Mouse (Mus musculus) forebrain, embryonic 16.5 days (tissue): ENCODE measurements around the gene Cby3. TPM values are rescaled to one million over a fixed set of nuclear protein-coding genes. Genes with fewer than 3 reads are reported as not detected.

Source experiments
- ATAC-seq: fragments of 200-750 bp; cut with Nextera tagmentation; 2 replicates; pipeline ENCODE4 v1.8.0; 2017; ENCODE audit warnings: mild to moderate bottlenecking, moderate library complexity
- H3K27ac ChIP-seq: fragments of 300-500 bp; sonication (generic); 2 replicates; pipeline ENCODE4 v1.5.1; 2014; ENCODE audit warnings: low read length, control low read depth
- H3K27me3 ChIP-seq: fragments of 300-500 bp; sonication (generic); replicated peaks from 2 replicates; pipeline ENCODE4 v1.6.1; 2014; ENCODE audit warnings: low read length; ENCODE audit not compliant: control insufficient read depth, insufficient read depth
- H3K36me3 ChIP-seq: fragments of 300-500 bp; sonication (generic); 2 replicates; pipeline ENCODE4 v1.6.1; 2014; ENCODE audit not compliant: control insufficient read depth, insufficient read depth
- H3K4me1 ChIP-seq: fragments of 300-500 bp; sonication (generic); replicated peaks from 2 replicates; pipeline ENCODE4 v1.6.1; 2014; ENCODE audit warnings: low read length; ENCODE audit not compliant: control insufficient read depth, insufficient read depth
- H3K4me2 ChIP-seq: fragments of 300-500 bp; sonication (generic); 2 replicates; pipeline ENCODE4 v1.6.1; 2014; ENCODE audit warnings: mild to moderate bottlenecking, low read length, control low read depth
- H3K4me3 ChIP-seq: fragments of 300-500 bp; sonication (generic); replicated peaks from 2 replicates; pipeline ENCODE4 v1.5.1; 2014; ENCODE audit warnings: mild to moderate bottlenecking, low read length, control low read depth
- H3K9ac ChIP-seq: fragments of 300-500 bp; sonication (generic); replicated peaks from 2 replicates; pipeline ENCODE4 v1.6.1; 2014; ENCODE audit warnings: low read depth, low read length, control low read depth
- H3K9me3 ChIP-seq: fragments of 300-500 bp; sonication (generic); 2 replicates; pipeline ENCODE4 v1.6.1; 2016; ENCODE audit warnings: low read length; ENCODE audit not compliant: control insufficient read depth
- WGBS: fragments of 180-500 bp; shearing (Covaris S2); extraction: QIAGEN DNeasy Blood & Tissue Kit; methylation state at CpG from one replicate; pipeline ENCODE4 v1.1.7; 2014; 5-methylcytosine and 5-hydroxymethylcytosine counted together
- polyA plus RNA-seq: library from polyadenylated mRNA; unstranded; fragments of >200 nt; fragmentation: Nextera tagmentation; extraction: Ambion mirVana; gene quantifications from 2 replicates; pipeline ENCODE4 v1.2.1, GENCODE M21; 2015

Cby3 gene
- polyA plus RNA-seq, 1 experiment from 2014 or later, result 1.2 TPM

- H3K27me3 ChIP-seq, result no peaks in the 10 kb centered on the region
- 70% methylated on average over 12 of the region's 12 CpGs for WGBS
Observed at GRCm38 (mm10) chr11:50379023-50379752, 24.9 kb downstream of the Cby3 start.

GRCm38 (mm10) chr11:50381311-50381710 lies 27.0 kb downstream of the Cby3 start:
- no peaks in the 10 kb centered on the region for H3K9me3 ChIP-seq
- no peak overlapping the region for H3K27ac ChIP-seq
- H3K4me1 ChIP-seq, result peaks cover 20% of the 10 kb centered on the region
- H3K9ac ChIP-seq, result no peak overlapping the region
- ATAC-seq, result no peak
- H3K4me3 ChIP-seq, result peak overlapping the region; percentile 35
- H3K36me3 ChIP-seq, result peaks cover 31% of the 10 kb centered on the region
- peak overlapping the region; percentile 61 for H3K4me2 ChIP-seq
- 12% methylated on average over 4 of the region's 4 CpGs for WGBS
- H3K27me3 ChIP-seq, result no peaks in the 10 kb centered on the region

More at GRCm38 (mm10) chr11:50379023-50379752, 24.9 kb downstream of the Cby3 start:
- Histone ChIP-seq H3K9ac (peak overlapping the region; percentile 100), H3K4me1 (peaks cover 23% of the 10 kb centered on the region), H3K4me2 (peak overlapping the region; percentile 96), H3K4me3 (peak overlapping the region; percentile 97), H3K9me3 (no peaks in the 10 kb centered on the region), H3K27ac (no peak overlapping the region), H3K36me3 (peaks cover 21% of the 10 kb centered on the region)
- no peak for ATAC-seq

- H3K36me3 ChIP-seq, result peaks cover 52% of the 10 kb centered on the region
- 0 out of 2 replicates have a peak, but pooled peaks cover 2% of the 10 kb centered on the region for H3K4me1 ChIP-seq
- no peak overlapping the region for H3K9ac ChIP-seq
- H3K4me2 ChIP-seq, result no peak overlapping the region
- 72% methylated on average over 3 of the region's 3 CpGs for WGBS
- H3K27me3 ChIP-seq, result no peaks in the 10 kb centered on the region
- 0 out of 2 replicates have a peak, but pooled peaks have one; percentile 13 for ATAC-seq
- no peak overlapping the region for H3K4me3 ChIP-seq
- H3K27ac ChIP-seq, result no peak overlapping the region
- H3K9me3 ChIP-seq, result no peaks in the 10 kb centered on the region
Observed at GRCm38 (mm10) chr11:50387167-50387679, 33.0 kb downstream of the Cby3 start.

GRCm38 (mm10) chr11:50387697-50388096 lies 33.4 kb downstream of the Cby3 start:
- Histone ChIP-seq H3K9ac (no peak overlapping the region), H3K27ac (no peak overlapping the region), H3K9me3 (no peaks in the 10 kb centered on the region), H3K4me3 (no peak overlapping the region), H3K27me3 (no peaks in the 10 kb centered on the region), H3K4me1 (0 out of 2 replicates have a peak, but pooled peaks cover 1% of the 10 kb centered on the region), H3K4me2 (no peak overlapping the region), H3K36me3 (peaks cover 49% of the 10 kb centered on the region)
- 88% methylated on average over 4 of the region's 4 CpGs for WGBS
- ATAC-seq, result no peak

- peaks cover 43% of the 10 kb centered on the region for H3K36me3 ChIP-seq
- 95% methylated on average over 3 of the region's 3 CpGs for WGBS
Observed at GRCm38 (mm10) chr11:50388217-50388929, 34.1 kb downstream of the Cby3 start.

GRCm38 (mm10) chr11:50389011-50389410 lies 34.7 kb downstream of the Cby3 start:
- no peak for ATAC-seq
- H3K36me3 ChIP-seq, result peaks cover 44% of the 10 kb centered on the region

More at GRCm38 (mm10) chr11:50388217-50388929, 34.1 kb downstream of the Cby3 start:
- H3K4me3 ChIP-seq, result no peak overlapping the region
- H3K27me3 ChIP-seq, result no peaks in the 10 kb centered on the region
- no peak overlapping the region for H3K9ac ChIP-seq
- no peak for ATAC-seq
- H3K9me3 ChIP-seq, result no peaks in the 10 kb centered on the region
- H3K4me1 ChIP-seq, result no peaks in the 10 kb centered on the region
- H3K4me2 ChIP-seq, result no peak overlapping the region
- H3K27ac ChIP-seq, result no peak overlapping the region

GRCm38 (mm10) chr11:50389616-50390015 lies 35.4 kb downstream of the Cby3 start:
- Histone ChIP-seq H3K27ac (no peak overlapping the region), H3K4me1 (no peaks in the 10 kb centered on the region), H3K9ac (no peak overlapping the region), H3K4me2 (no peak overlapping the region), H3K36me3 (peaks cover 43% of the 10 kb centered on the region), H3K4me3 (no peak overlapping the region), H3K9me3 (no peaks in the 10 kb centered on the region), H3K27me3 (no peaks in the 10 kb centered on the region)
- no peak for ATAC-seq
- WGBS, result 71% methylated on average over 5 of the region's 5 CpGs

More at GRCm38 (mm10) chr11:50389011-50389410, 34.7 kb downstream of the Cby3 start:
- H3K9me3 ChIP-seq, result no peaks in the 10 kb centered on the region
- H3K4me2 ChIP-seq, result no peak overlapping the region
- H3K4me3 ChIP-seq, result no peak overlapping the region
- no peaks in the 10 kb centered on the region for H3K27me3 ChIP-seq
- H3K27ac ChIP-seq, result no peak overlapping the region
- 80% methylated on average over 3 of the region's 3 CpGs for WGBS
- no peak overlapping the region for H3K9ac ChIP-seq
- no peaks in the 10 kb centered on the region for H3K4me1 ChIP-seq

- H3K4me2 ChIP-seq, result no peak overlapping the region
- H3K36me3 ChIP-seq, result peaks cover 44% of the 10 kb centered on the region
- H3K4me3 ChIP-seq, result no peak overlapping the region
- WGBS, result 94% methylated on average over 4 of the region's 4 CpGs
- no peak overlapping the region for H3K9ac ChIP-seq
- H3K4me1 ChIP-seq, result no peaks in the 10 kb centered on the region
- no peaks in the 10 kb centered on the region for H3K9me3 ChIP-seq
- no peak for ATAC-seq
- no peak overlapping the region for H3K27ac ChIP-seq
- no peaks in the 10 kb centered on the region for H3K27me3 ChIP-seq
Observed at GRCm38 (mm10) chr11:50391272-50391960, 37.2 kb downstream of the Cby3 start.

- no peak overlapping the region for H3K4me2 ChIP-seq
- H3K27ac ChIP-seq, result no peak overlapping the region
- H3K9me3 ChIP-seq, result no peaks in the 10 kb centered on the region
- H3K4me1 ChIP-seq, result no peaks in the 10 kb centered on the region
- WGBS, result 91% methylated on average over 6 of the region's 6 CpGs
- H3K36me3 ChIP-seq, result peaks cover 28% of the 10 kb centered on the region
- H3K4me3 ChIP-seq, result no peak overlapping the region
- ATAC-seq, result no peak
- H3K9ac ChIP-seq, result no peak overlapping the region
- H3K27me3 ChIP-seq, result no peaks in the 10 kb centered on the region
Observed at GRCm38 (mm10) chr11:50393306-50393705, 39.0 kb downstream of the Cby3 start.
